10 mouse cellular contexts compared by ENCODE assay signal in the genomic region with DNA sequence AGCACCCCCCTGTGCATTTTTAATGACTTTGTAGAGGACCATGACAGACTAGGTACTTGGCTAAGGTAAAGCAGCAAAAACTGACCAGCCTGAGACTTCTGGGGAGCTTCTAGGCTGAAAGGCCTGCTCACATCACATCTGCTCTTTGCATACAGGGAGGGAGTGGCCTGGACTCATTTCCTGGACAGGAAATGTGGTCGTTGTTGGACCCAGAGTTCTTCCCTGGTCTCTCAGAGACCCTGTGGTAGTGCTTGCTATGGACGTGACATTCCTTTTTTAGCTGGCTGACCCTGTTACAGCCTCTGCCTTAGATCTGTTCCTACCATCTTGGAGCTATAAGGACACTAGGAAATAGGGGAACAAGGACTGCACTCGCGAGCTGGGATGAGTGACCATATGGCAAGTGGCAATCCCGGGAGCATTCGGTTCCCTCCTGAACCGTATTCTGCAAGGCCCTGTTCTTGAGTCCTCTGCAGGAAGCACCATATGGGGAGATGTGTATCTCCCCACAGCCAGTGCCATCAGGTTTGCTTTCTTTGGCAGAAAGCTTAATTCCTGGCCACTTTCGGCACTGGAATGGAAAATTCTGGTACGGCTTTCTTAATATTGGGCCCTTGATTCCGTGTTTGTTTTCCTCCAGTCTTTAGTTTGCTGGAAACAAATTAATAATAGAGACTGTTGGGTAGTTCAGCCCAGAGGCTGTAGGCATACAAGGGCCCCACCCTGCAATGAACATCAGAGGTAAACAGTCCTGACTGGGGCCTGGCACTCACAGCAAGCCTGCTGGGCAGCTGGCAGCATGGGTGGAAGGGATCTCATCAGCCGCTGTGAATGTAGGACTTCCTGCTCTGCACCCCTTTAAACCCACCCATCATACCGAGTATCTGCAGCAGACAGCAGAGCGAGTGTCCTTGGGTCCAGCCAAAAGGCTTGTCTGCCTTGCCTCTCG. TPM values are rescaled to one million over a fixed set of nuclear protein-coding genes. Genes with fewer than 3 reads are reported as not detected.
DNase-seq lines count a peak whose midpoint lies in the region; ATAC-seq and TF ChIP-seq lines count a peak whose summit lies in the region.
"Had no signal": no experiment of that assay in that cellular context is flagged by ENCODE, and none has a peak within 500 bp of the region (broad histone marks: within the 10 kb centered on the region; RNA-seq: fewer than 3 reads in every experiment).

No protein-coding gene starts in this region.

- intact Hi-C loops in gastrocnemius, postnatal 14 days (cut with DNase I; ENCODE audit: low total_unique reads): no loop called here

- WGBS in kidney, adult 2 months: 61% methylated on average over 14 of the region's 14 CpGs
- 68% methylated on average over 14 of the region's 14 CpGs for WGBS in hindbrain, postnatal 0 days

- no peak overlapping the region for H3K4me3 ChIP-seq in kidney, adult 2 months (ENCODE audit: insufficient read depth, low read depth, low read length)
- H3K4me3 ChIP-seq in brown adipose tissue, adult 24 weeks (ENCODE audit: insufficient read depth, low read depth, low read length): no peak overlapping the region
- no peak overlapping the region for H3K4me3 ChIP-seq in hindbrain, postnatal 0 days (ENCODE audit: low read length)
- H3K4me3 ChIP-seq: midbrain, embryonic 12.5 days had no signal

- TF ChIP-seq CTCF in kidney, adult 2 months (conservative IDR thresholded peaks at IDR 0.05; ENCODE audit: insufficient read depth, insufficient read length, low read depth, low read length): no peak
- TF ChIP-seq CTCF in hindbrain, postnatal 0 days (IDR thresholded peaks at IDR 0.05; ENCODE audit: low read depth): no peak

- DNase-seq in kidney, adult 2 months: no peak
- DNase-seq in kidney, adult 9 months: no peak
- peak; percentile 80 for DNase-seq in cerebellum, adult 8-10 months
- peak; percentile 43 for DNase-seq in hindbrain, postnatal 0 days (ENCODE audit: low spot score)
- DNase-seq in frontal cortex, postnatal 25 days (ENCODE audit: low spot score in 2 of 2): no peak
- no peak for DNase-seq in gastrocnemius, postnatal 14 days
- DNase-seq: gastrocnemius, postnatal 10 days had no signal

- H3K27me3 ChIP-seq in kidney, adult 2 months (replicated peaks; ENCODE audit: control insufficient read depth, insufficient read depth, low read length): no peaks in the 10 kb centered on the region
- H3K27me3 ChIP-seq in hindbrain, postnatal 0 days (ENCODE audit: insufficient read depth, low read length): no peaks in the 10 kb centered on the region
- H3K27me3 ChIP-seq: midbrain, embryonic 12.5 days had no signal

- no peaks in the 10 kb centered on the region for H3K4me1 ChIP-seq in kidney, adult 2 months (ENCODE audit: control insufficient read depth, insufficient read depth, low read length)
- peaks cover 16% of the 10 kb centered on the region for H3K4me1 ChIP-seq in brown adipose tissue, adult 24 weeks (ENCODE audit: control insufficient read depth, insufficient read depth, insufficient read length, low read length)
- no peaks in the 10 kb centered on the region; the same call in 1 of the 2 replicates for H3K4me1 ChIP-seq in hindbrain, postnatal 0 days (ENCODE audit: insufficient read depth, low read length)
- H3K4me1 ChIP-seq: midbrain, embryonic 12.5 days had no signal

- no peak overlapping the region for H3K9ac ChIP-seq in hindbrain, postnatal 0 days (replicated peaks; ENCODE audit: low read length)
- H3K9ac ChIP-seq: midbrain, embryonic 12.5 days had no signal

- no peak overlapping the region for H3K4me2 ChIP-seq in hindbrain, postnatal 0 days (ENCODE audit: low read depth, low read length)
- H3K4me2 ChIP-seq: midbrain, embryonic 12.5 days had no signal

- H3K9me3 ChIP-seq in hindbrain, postnatal 0 days (ENCODE audit: low read length): no peaks in the 10 kb centered on the region
- H3K9me3 ChIP-seq: midbrain, embryonic 12.5 days had no signal

- no peaks in the 10 kb centered on the region; the same call in 1 of the 2 replicates for H3K36me3 ChIP-seq in kidney, adult 2 months (ENCODE audit: control insufficient read depth, insufficient read depth, low read length)
- H3K36me3 ChIP-seq in hindbrain, postnatal 0 days (ENCODE audit: insufficient read depth, low read length): peaks cover 9% of the 10 kb centered on the region; the same call in 1 of the 2 replicates

- H3K27ac ChIP-seq in kidney, adult 2 months (ENCODE audit: insufficient read depth, low read depth, low read length): peak overlapping the region; percentile 12; the same call in 1 of the 2 replicates
- peak overlapping the region; percentile 94 for H3K27ac ChIP-seq in brown adipose tissue, adult 24 weeks (replicated peaks; ENCODE audit: low read depth, low read length)
- H3K27ac ChIP-seq in hindbrain, postnatal 0 days: peak overlapping the region; percentile 69
- H3K27ac ChIP-seq: midbrain, embryonic 12.5 days had no signal

- ATAC-seq in hindbrain, postnatal 0 days: peak; percentile 72
- no peak for ATAC-seq in erythroid progenitor cell, adult 5-6 weeks (replicated peaks; ENCODE audit: low FRiP score, poor library complexity, severe bottlenecking)

- no peak for TF ChIP-seq POLR2A in kidney, adult 2 months (IDR thresholded peaks at IDR 0.05; ENCODE audit: low read depth, low read length)

RNA-seq across cellular contexts. Expression of a gene that starts 30.0 kb away (rescaled TPM):
- polyA plus RNA-seq in kidney, adult 2 months (2012; rRNA removed): 33.8 and 42.7 TPM in 2 replicates
- polyA plus RNA-seq in brown adipose tissue, adult 24 weeks (2012; ENCODE audit: insufficient read depth, insufficient read length, missing spikeins): 42.7 and 44.6 TPM in 2 replicates
- 44.0 and 60.1 TPM in 2 replicates for total RNA-seq in hindbrain, postnatal 0 days (2014; rRNA removed)
- 18.2 TPM in 2 replicates for polyA plus RNA-seq in hindbrain, postnatal 0 days (2015; fragmentation: Nextera tagmentation; extraction: Ambion mirVana)
- total RNA-seq in erythroid progenitor cell, adult 5-6 weeks (2015; ENCODE audit: low replicate concordance): 38.6 and 85.1 TPM in 2 replicates
- 49.4 and 69.4 TPM in 2 replicates for total RNA-seq in erythroid progenitor cell, adult 5-6 weeks (2017; ENCODE audit: low replicate concordance)
- 10 to 100 TPM; 26.4 to 35.6 TPM for total RNA-seq in gastrocnemius, postnatal 14 days (2021)

Comparison
In these comparisons a context has a peak if more than half of its experiments do, and no peak if none do; other contexts are left out.
1. DNase-seq: peak in cerebellum, adult 8-10 months (single experiment) and hindbrain, postnatal 0 days (single experiment); none in kidney, adult 2 months (single experiment), kidney, adult 9 months (single experiment), frontal cortex, postnatal 25 days (0 of 2) and gastrocnemius, postnatal 14 days (single experiment).
2. H3K27ac ChIP-seq: peak in every context shown above with its lines; median percentile 94 in brown adipose tissue, adult 24 weeks; 69 in hindbrain, postnatal 0 days; 12 in kidney, adult 2 months.